Mouse (Mus musculus) MEL (cell line): Measurements from ENCODE around the gene Hlcs.

Experiments used
- CHD2 ChIP-seq: IDR thresholded peaks from 2 replicates; pipeline ENCODE4 v1.6.1; 2011; ENCODE audit warnings: low read length, improper control_type of control experiment
- CTCF ChIP-seq, 3 experiments: IDR thresholded peaks in 2 of 3; conservative IDR thresholded peaks in 1 of 3; 2 replicates each; pipeline ENCODE4 v1.5.1; 2011 to 2012; ENCODE audit warnings: low read length in 3 of 3, low read depth in 2 of 3, mild to moderate bottlenecking in 2 of 3, improper control_type of control experiment in 1 of 3, inconsistent platforms in 1 of 3, mixed read lengths in 1 of 3, moderate library complexity in 1 of 3; ENCODE audit not compliant: control insufficient read depth in 1 of 3, insufficient read depth in 1 of 3, poor library complexity in 1 of 3, severe bottlenecking in 1 of 3
- E2F4 ChIP-seq: IDR thresholded peaks from 2 replicates; pipeline ENCODE4 v1.6.1; 2011; ENCODE audit warnings: low read depth, low read length, improper control_type of control experiment, borderline replicate concordance
- EP300 ChIP-seq, 2 experiments: IDR thresholded peaks; 2 replicates each; pipeline ENCODE4 v1.6.1; 2011; ENCODE audit warnings: improper control_type of control experiment in 2 of 2, low read length in 2 of 2, low read depth in 1 of 2, mild to moderate bottlenecking in 1 of 2
- HCFC1 ChIP-seq: IDR thresholded peaks from 2 replicates; pipeline ENCODE4 v1.6.1; 2012; ENCODE audit warnings: low read depth, mild to moderate bottlenecking, inconsistent platforms, low read length, improper control_type of control experiment, moderate library complexity
- KAT2A ChIP-seq: conservative IDR thresholded peaks from 2 replicates; pipeline ENCODE4 v1.6.1; 2012; ENCODE audit warnings: low read depth, low read length, improper control_type of control experiment, inconsistent platforms
- MYC ChIP-seq: IDR thresholded peaks from 2 replicates; pipeline ENCODE4 v1.6.1; 2011; ENCODE audit warnings: low read depth, mild to moderate bottlenecking, low read length, improper control_type of control experiment, moderate library complexity
- POLR2A ChIP-seq, 2 experiments: IDR thresholded peaks; 2 replicates each; pipeline ENCODE4 v1.6.1; 2011 to 2012; ENCODE audit warnings: low read length in 2 of 2, mild to moderate bottlenecking in 2 of 2, control low read depth in 1 of 2, improper control_type of control experiment in 1 of 2, low read depth in 1 of 2, moderate library complexity in 1 of 2; ENCODE audit not compliant: control insufficient read depth in 1 of 2, insufficient read depth in 1 of 2, poor library complexity in 1 of 2
- RAD21 ChIP-seq: IDR thresholded peaks from 2 replicates; pipeline ENCODE4 v1.6.1; 2011; ENCODE audit warnings: mild to moderate bottlenecking, low read depth, low read length, improper control_type of control experiment
- TCF12 ChIP-seq: IDR thresholded peaks from 2 replicates; pipeline ENCODE4 v1.6.1; 2014; ENCODE audit warnings: low read depth, mild to moderate bottlenecking, inconsistent platforms, low read length, improper control_type of control experiment, moderate library complexity
- ZC3H11A ChIP-seq: IDR thresholded peaks from 2 replicates; pipeline ENCODE4 v1.6.1; 2012; ENCODE audit warnings: low read depth, mild to moderate bottlenecking, inconsistent platforms, low read length, improper control_type of control experiment

DNA sequence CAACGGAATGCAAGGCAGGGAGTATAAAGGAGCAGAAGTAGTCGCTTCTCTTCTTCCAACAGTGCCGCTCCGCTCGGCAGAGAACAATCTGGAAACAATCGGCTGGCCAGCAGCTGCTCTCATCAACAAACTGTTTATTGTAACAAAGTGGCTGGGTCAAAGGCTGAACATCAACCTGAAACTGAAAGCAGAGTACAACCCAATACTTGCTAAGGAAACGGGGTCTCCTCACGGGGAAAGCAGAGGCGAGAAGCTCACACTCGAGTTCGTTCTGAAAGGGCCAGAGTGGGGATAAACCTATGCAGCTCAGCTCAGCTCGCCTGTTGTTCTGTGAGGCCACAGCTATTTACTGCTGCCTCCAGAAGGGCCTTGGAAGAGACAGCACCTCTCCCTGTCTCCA lies 63.2 kb downstream of the Hlcs start:
- TF ChIP-seq CTCF (IDR thresholded peaks at IDR 0.05 in 2 of 3, conservative IDR thresholded peaks at IDR 0.05 in 1 of 3; ENCODE audit: control insufficient read depth in 1 of 3, insufficient read depth in 1 of 3, low read depth in 2 of 3, low read length in 3 of 3, poor library complexity in 1 of 3, severe bottlenecking in 1 of 3): no peak
- TF ChIP-seq ZC3H11A: no peak
- no peak for TF ChIP-seq POLR2A (IDR thresholded peaks at IDR 0.05; ENCODE audit: control insufficient read depth in 1 of 2, insufficient read depth in 1 of 2, low read depth in 1 of 2, low read length in 2 of 2, poor library complexity in 1 of 2)
- no peak for TF ChIP-seq CHD2
- no peak for TF ChIP-seq KAT2A
- no peak for TF ChIP-seq TCF12
- TF ChIP-seq HCFC1: no peak
- TF ChIP-seq MYC: no peak
- no peak for TF ChIP-seq EP300 (IDR thresholded peaks at IDR 0.05; ENCODE audit: low read depth in 1 of 2, low read length in 2 of 2)
- TF ChIP-seq RAD21: no peak
- no peak for TF ChIP-seq E2F4
